Mouse (Mus musculus) embryonic facial prominence, embryonic 12.5 days (tissue): ENCODE measurements around the gene Dvl1. TPM values are rescaled to one million over a fixed set of nuclear protein-coding genes. Genes with fewer than 3 reads are reported as not detected.

Experiments
- ATAC-seq: fragments of 200-750 bp; cut with Nextera tagmentation; 2 replicates; pipeline ENCODE4 v1.8.0; 2017; ENCODE audit not compliant: insufficient number of reproducible peaks, insufficient read depth, low FRiP score, low TSS enrichment
- H3K27ac ChIP-seq: fragments of 300-500 bp; sonication (generic); 2 replicates; pipeline ENCODE4 v1.5.1; 2016; ENCODE audit warnings: mild to moderate bottlenecking
- H3K27me3 ChIP-seq: fragments of 300-500 bp; sonication (generic); 2 replicates; pipeline ENCODE4 v1.6.1; 2016; ENCODE audit warnings: mild to moderate bottlenecking, moderate library complexity
- H3K36me3 ChIP-seq: fragments of 300-500 bp; sonication (generic); 2 replicates; pipeline ENCODE4 v1.6.1; 2016; ENCODE audit warnings: mild to moderate bottlenecking
- H3K4me1 ChIP-seq: fragments of 300-500 bp; sonication (generic); 2 replicates; pipeline ENCODE4 v1.6.1; 2016
- H3K4me2 ChIP-seq: fragments of 300-500 bp; sonication (generic); replicated peaks from 2 replicates; pipeline ENCODE4 v1.6.1; 2016; ENCODE audit warnings: mild to moderate bottlenecking, moderate library complexity
- H3K4me3 ChIP-seq: fragments of 300-500 bp; sonication (generic); 2 replicates; pipeline ENCODE4 v1.5.1; 2016; ENCODE audit warnings: mild to moderate bottlenecking
- H3K9ac ChIP-seq: fragments of 300-500 bp; sonication (generic); 2 replicates; pipeline ENCODE4 v1.6.1; 2016; ENCODE audit warnings: mild to moderate bottlenecking, moderate library complexity
- H3K9me3 ChIP-seq: fragments of 300-500 bp; sonication (generic); 2 replicates; pipeline ENCODE4 v1.6.1; 2016; ENCODE audit warnings: mild to moderate bottlenecking, moderate library complexity
- WGBS: fragments of 180-500 bp; shearing (Covaris S2); methylation state at CpG from one replicate; pipeline ENCODE4 v1.1.7; 2016; 5-methylcytosine and 5-hydroxymethylcytosine counted together
- polyA plus RNA-seq: library from polyadenylated mRNA; unstranded; fragments of >200 nt; fragmentation: Nextera tagmentation; extraction: Ambion mirVana; gene quantifications from 2 replicates; pipeline ENCODE4 v1.2.1, GENCODE M21; 2016

Dvl1 gene
- polyA plus RNA-seq, 1 experiment from 2014 or later, result 8.3 TPM

- Histone ChIP-seq H3K27me3 (no peaks in the 10 kb centered on the region), H3K4me2 (no peak overlapping the region), H3K27ac (no peak overlapping the region), H3K9me3 (no peaks in the 10 kb centered on the region), H3K4me1 (peaks cover 6% of the 10 kb centered on the region), H3K36me3 (peaks cover 69% of the 10 kb centered on the region), H3K4me3 (no peak overlapping the region), H3K9ac (no peak overlapping the region)
- 93% methylated on average over 7 of the region's 7 CpGs for WGBS
- no peak for ATAC-seq
These were observed 52.2 kb downstream of the Dvl1 start for GRCm38 (mm10) chr4:155899355-155899754.

GRCm38 (mm10) chr4:155901205-155901604 is 54.0 kb downstream of the Dvl1 start:
- Histone ChIP-seq H3K4me3 (no peak overlapping the region), H3K27ac (no peak overlapping the region), H3K9me3 (no peaks in the 10 kb centered on the region), H3K36me3 (peaks cover 86% of the 10 kb centered on the region), H3K9ac (no peak overlapping the region), H3K27me3 (no peaks in the 10 kb centered on the region), H3K4me2 (no peak overlapping the region), H3K4me1 (no peaks in the 10 kb centered on the region)
- WGBS, result 94% methylated on average over 3 of the region's 3 CpGs
- no peak for ATAC-seq

- Histone ChIP-seq H3K27me3 (no peaks in the 10 kb centered on the region), H3K4me3 (no peak overlapping the region), H3K27ac (no peak overlapping the region), H3K36me3 (peaks cover 80% of the 10 kb centered on the region), H3K4me1 (no peaks in the 10 kb centered on the region), H3K4me2 (no peak overlapping the region), H3K9me3 (no peaks in the 10 kb centered on the region), H3K9ac (no peak overlapping the region)
- ATAC-seq, result no peak
- 95% methylated on average over 13 of the region's 13 CpGs for WGBS
These were observed 56.0 kb downstream of the Dvl1 start for GRCm38 (mm10) chr4:155903246-155903645.

- H3K4me2 ChIP-seq, result no peak overlapping the region
- H3K4me3 ChIP-seq, result 0 out of 2 replicates have a peak overlapping the region, but pooled peaks have one; percentile 0
- WGBS, result 94% methylated on average over 13 of the region's 13 CpGs
- peaks cover 68% of the 10 kb centered on the region for H3K36me3 ChIP-seq
- H3K27me3 ChIP-seq, result no peaks in the 10 kb centered on the region
- no peak overlapping the region for H3K9ac ChIP-seq
- no peak overlapping the region for H3K27ac ChIP-seq
- no peaks in the 10 kb centered on the region for H3K4me1 ChIP-seq
- ATAC-seq, result no peak
- no peaks in the 10 kb centered on the region for H3K9me3 ChIP-seq
These were observed 57.3 kb downstream of the Dvl1 start for GRCm38 (mm10) chr4:155904318-155905102.

- H3K36me3 ChIP-seq, result peaks cover 57% of the 10 kb centered on the region
- no peaks in the 10 kb centered on the region for H3K9me3 ChIP-seq
- no peak overlapping the region for H3K27ac ChIP-seq
- H3K9ac ChIP-seq, result no peak overlapping the region
- no peak for ATAC-seq
- no peaks in the 10 kb centered on the region for H3K4me1 ChIP-seq
- no peak overlapping the region for H3K4me2 ChIP-seq
- H3K4me3 ChIP-seq, result no peak overlapping the region
- 87% methylated on average over 13 of the region's 13 CpGs for WGBS
- no peaks in the 10 kb centered on the region for H3K27me3 ChIP-seq
These were observed 58.4 kb downstream of the Dvl1 start for GRCm38 (mm10) chr4:155905634-155906033.

- no peak overlapping the region for H3K27ac ChIP-seq
- H3K27me3 ChIP-seq, result no peaks in the 10 kb centered on the region
- no peaks in the 10 kb centered on the region for H3K4me1 ChIP-seq
- no peak overlapping the region for H3K9ac ChIP-seq
- no peak for ATAC-seq
- no peak overlapping the region for H3K4me3 ChIP-seq
- H3K9me3 ChIP-seq, result no peaks in the 10 kb centered on the region
- 78% methylated on average over 9 of the region's 9 CpGs for WGBS
- peaks cover 52% of the 10 kb centered on the region for H3K36me3 ChIP-seq
- no peak overlapping the region for H3K4me2 ChIP-seq
These were observed 58.9 kb downstream of the Dvl1 start for GRCm38 (mm10) chr4:155906125-155906524.

- WGBS, result 84% methylated on average over 11 of the region's 11 CpGs
- Histone ChIP-seq H3K4me1 (no peaks in the 10 kb centered on the region), H3K27ac (no peak overlapping the region), H3K4me2 (no peak overlapping the region), H3K36me3 (peaks cover 44% of the 10 kb centered on the region), H3K9me3 (no peaks in the 10 kb centered on the region), H3K9ac (no peak overlapping the region), H3K27me3 (no peaks in the 10 kb centered on the region), H3K4me3 (no peak overlapping the region)
- no peak for ATAC-seq
These were observed 59.8 kb downstream of the Dvl1 start for GRCm38 (mm10) chr4:155907003-155907402.

- Histone ChIP-seq H3K36me3 (peaks cover 31% of the 10 kb centered on the region), H3K4me3 (no peak overlapping the region), H3K4me1 (no peaks in the 10 kb centered on the region), H3K4me2 (no peak overlapping the region), H3K9me3 (no peaks in the 10 kb centered on the region), H3K27me3 (no peaks in the 10 kb centered on the region), H3K27ac (no peak overlapping the region), H3K9ac (no peak overlapping the region)
- no peak for ATAC-seq
- WGBS, result 74% methylated on average over 7 of the region's 7 CpGs
These were observed 61.1 kb downstream of the Dvl1 start for GRCm38 (mm10) chr4:155908281-155908680.

GRCm38 (mm10) chr4:155908751-155909150 is 61.5 kb downstream of the Dvl1 start:
- no peak for ATAC-seq
- WGBS, result 92% methylated on average over 4 of the region's 4 CpGs

More at GRCm38 (mm10) chr4:155908751-155909150, 61.5 kb downstream of the Dvl1 start:
- Histone ChIP-seq H3K4me2 (no peak overlapping the region), H3K9ac (no peak overlapping the region), H3K4me3 (no peak overlapping the region), H3K36me3 (peaks cover 26% of the 10 kb centered on the region), H3K27me3 (no peaks in the 10 kb centered on the region), H3K4me1 (no peaks in the 10 kb centered on the region), H3K9me3 (no peaks in the 10 kb centered on the region), H3K27ac (no peak overlapping the region)

Other genes with a start within 250 kb of the Dvl1 start
- 11.4 and 12.5 TPM in 2 replicates for gene Slc35e2, start 246.0 kb upstream of the Dvl1 start, polyA plus RNA-seq
- gene Cdk11b, start 222.5 kb upstream of the Dvl1 start, polyA plus RNA-seq, result 78.3 and 86.6 TPM in 2 replicates
- not detected in 2 replicates for gene Gm10563, start 202.0 kb upstream of the Dvl1 start, polyA plus RNA-seq
- gene Mmp23, start 194.0 kb upstream of the Dvl1 start, polyA plus RNA-seq, result 11.3 and 16.1 TPM in 2 replicates
- gene Mib2, start 178.2 kb upstream of the Dvl1 start, polyA plus RNA-seq, result 38.2 and 40.8 TPM in 2 replicates
- 12.2 and 15.2 TPM in 2 replicates for gene Fndc10, start 153.1 kb upstream of the Dvl1 start, polyA plus RNA-seq
- gene Ssu72, start 142.6 kb upstream of the Dvl1 start, polyA plus RNA-seq, result 135 and 136 TPM in 2 replicates
- gene Tmem240, start 112.6 kb upstream of the Dvl1 start, polyA plus RNA-seq, result 2.2 and 2.5 TPM in 2 replicates
- gene Atad3a, start 86.3 kb upstream of the Dvl1 start, polyA plus RNA-seq, result 103 and 106 TPM in 2 replicates
- 9.2 and 9.5 TPM in 2 replicates for gene Vwa1, start 72.7 kb upstream of the Dvl1 start, polyA plus RNA-seq
- 0.69 and 1.0 TPM in 2 replicates for gene Tmem88b, start 61.5 kb upstream of the Dvl1 start, polyA plus RNA-seq
- gene Ankrd65, start 57.0 kb upstream of the Dvl1 start, polyA plus RNA-seq, result 0.25 TPM in 1 of 2 replicates, not detected in the other
- 214 TPM in 2 replicates for gene Mrpl20, start 44.5 kb upstream of the Dvl1 start, polyA plus RNA-seq
- 243 and 253 TPM in 2 replicates for gene Ccnl2, start 34.9 kb upstream of the Dvl1 start, polyA plus RNA-seq
- gene Aurkaip1, start 16.1 kb upstream of the Dvl1 start, polyA plus RNA-seq, result 146 and 149 TPM in 2 replicates
- gene Mxra8, start 7.7 kb upstream of the Dvl1 start, polyA plus RNA-seq, result 50.7 and 52.6 TPM in 2 replicates
- gene Tas1r3, start 16.0 kb downstream of the Dvl1 start, polyA plus RNA-seq, result 0.34 and 0.47 TPM in 2 replicates
- 15.9 and 17.1 TPM in 2 replicates for gene Cptp, start 22.0 kb downstream of the Dvl1 start, polyA plus RNA-seq
- gene Ints11, start 22.1 kb downstream of the Dvl1 start, polyA plus RNA-seq, result 83.7 and 85.4 TPM in 2 replicates
- gene Pusl1, start 44.4 kb downstream of the Dvl1 start, polyA plus RNA-seq, result 56.0 and 56.6 TPM in 2 replicates
- 25.1 and 27.7 TPM in 2 replicates for gene Acap3, start 44.4 kb downstream of the Dvl1 start, polyA plus RNA-seq
- 158 and 160 TPM in 2 replicates for gene Ube2j2, start 96.4 kb downstream of the Dvl1 start, polyA plus RNA-seq
- 31.9 and 35.8 TPM in 2 replicates for gene C1qtnf12, start 114.9 kb downstream of the Dvl1 start, polyA plus RNA-seq
- 18.4 and 20.3 TPM in 2 replicates for gene B3galt6, start 145.2 kb downstream of the Dvl1 start, polyA plus RNA-seq
- gene Sdf4, start 145.5 kb downstream of the Dvl1 start, polyA plus RNA-seq, result 141 and 143 TPM in 2 replicates
- 0.70 and 1.1 TPM in 2 replicates for gene Tnfrsf4, start 166.4 kb downstream of the Dvl1 start, polyA plus RNA-seq
- 1.9 and 2.3 TPM in 2 replicates for gene Tnfrsf18, start 178.8 kb downstream of the Dvl1 start, polyA plus RNA-seq
- 1.0 and 1.5 TPM in 2 replicates for gene Ttll10, start 212.0 kb downstream of the Dvl1 start, polyA plus RNA-seq